Mouse (Mus musculus): ENCODE measurements at regions not wholly inside any gene's neighbourhood (a gene's known extent, or its start where the extent isn't known, plus 50 kb on each side); places are given as distances from the start of the nearest gene placed in this dataset.

GRCm38 (mm10) chr16:44665491-44665931, 58.6 kb upstream of the Nepro start:
- no peak for TF ChIP-seq CTCF (IDR thresholded peaks at IDR 0.05; ENCODE audit: low read depth, low read length)
- no peak for TF ChIP-seq POLR2A (IDR thresholded peaks at IDR 0.05; ENCODE audit: extremely low read depth, insufficient read depth, low read length)
